Mouse (Mus musculus) thymus, postnatal 36 days (tissue): ENCODE measurements around the gene Bicra.

Experiments
- DNase-seq, 2 experiments: peaks; one replicate each; pipeline ENCODE4 v3.0.0; 2022; ENCODE audit warnings: mixed read lengths in 2 of 2

Bicra gene

DNA sequence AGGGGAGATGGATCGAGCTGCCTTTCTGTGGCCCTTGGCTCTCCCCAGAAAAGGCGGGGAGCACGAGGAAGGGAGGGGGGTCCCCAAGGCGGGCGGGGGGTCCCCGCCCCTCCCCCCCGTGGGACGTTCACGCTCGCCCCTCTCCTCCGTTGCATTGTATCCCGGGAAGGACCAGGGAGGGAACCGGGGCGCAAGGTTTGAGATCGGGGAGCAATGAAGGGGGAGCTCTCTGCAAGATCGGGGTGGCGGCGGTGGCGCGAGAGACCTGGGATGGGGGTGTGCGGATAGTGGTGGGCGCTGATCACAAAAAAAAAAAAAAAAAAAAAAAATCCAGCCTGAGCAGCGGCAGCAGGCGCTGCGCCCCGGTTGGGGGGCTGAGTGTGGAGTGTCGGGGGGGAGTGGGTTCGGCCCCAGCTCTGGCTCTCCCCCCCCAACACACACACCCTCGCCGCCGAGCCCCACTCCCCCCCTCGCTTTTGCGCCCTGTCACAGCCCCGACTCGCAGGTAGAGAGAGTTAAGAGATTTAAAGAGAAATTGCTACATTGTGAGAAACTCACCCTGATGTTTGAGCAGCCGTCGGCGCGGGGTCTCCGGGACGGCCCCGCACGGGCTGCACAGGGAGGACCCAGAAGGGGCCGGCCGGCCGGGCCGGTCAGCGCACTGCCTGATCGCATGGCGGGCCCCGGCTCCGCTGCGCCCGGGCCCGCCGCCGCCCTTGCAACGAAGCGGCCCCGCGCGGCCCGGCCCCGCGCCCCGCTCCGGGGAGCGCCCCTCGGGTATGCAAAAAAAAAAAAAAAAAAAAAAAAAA, at the start of gene Bicra:
Gene Bicra (minus strand): TSS at position 584 of the 809 bp plus-strand sequence.
- DNase-seq, result peak; percentile 80 to 86

DNA sequence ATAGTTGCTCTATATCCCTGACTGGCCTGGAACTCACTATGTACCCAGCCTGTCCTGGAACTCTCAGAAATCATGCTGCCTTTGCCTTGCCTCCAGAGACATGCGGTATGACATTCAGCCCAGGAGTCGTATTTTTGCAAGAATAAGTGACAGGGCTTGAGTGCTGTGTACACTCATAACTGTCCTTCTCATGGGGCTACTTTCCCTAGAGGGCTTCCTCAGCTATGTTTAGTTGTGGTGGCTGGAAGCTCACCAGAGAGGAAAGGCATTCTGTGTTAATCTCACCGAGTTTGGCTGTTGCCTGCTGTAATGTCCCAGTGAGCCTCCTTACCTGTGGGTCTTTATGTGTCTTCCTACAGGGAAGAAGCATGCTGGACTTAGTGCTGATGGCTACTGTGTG, 46.9 kb upstream of the Bicra start:
- DNase-seq, result no peak

DNA sequence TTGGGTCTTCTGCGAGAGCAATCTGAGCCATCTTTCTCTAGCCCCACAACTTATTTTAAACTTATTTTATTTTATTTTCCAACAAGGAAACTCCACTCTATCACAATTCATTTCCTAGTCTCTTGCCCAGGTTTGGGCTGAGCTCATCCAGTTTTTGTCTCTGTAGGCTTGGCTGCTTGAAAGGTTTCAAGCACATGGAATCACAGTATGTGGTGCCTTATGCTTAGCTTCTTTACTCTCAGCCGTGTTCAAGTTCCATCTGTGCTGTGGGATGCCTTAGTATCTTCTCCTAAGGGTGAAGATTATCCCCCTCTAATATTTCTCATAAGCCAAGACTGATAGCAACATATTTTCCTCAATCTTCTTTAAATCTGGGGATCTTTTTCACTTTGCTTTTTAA, 39.9 kb upstream of the Bicra start:
- no peak for DNase-seq

DNA sequence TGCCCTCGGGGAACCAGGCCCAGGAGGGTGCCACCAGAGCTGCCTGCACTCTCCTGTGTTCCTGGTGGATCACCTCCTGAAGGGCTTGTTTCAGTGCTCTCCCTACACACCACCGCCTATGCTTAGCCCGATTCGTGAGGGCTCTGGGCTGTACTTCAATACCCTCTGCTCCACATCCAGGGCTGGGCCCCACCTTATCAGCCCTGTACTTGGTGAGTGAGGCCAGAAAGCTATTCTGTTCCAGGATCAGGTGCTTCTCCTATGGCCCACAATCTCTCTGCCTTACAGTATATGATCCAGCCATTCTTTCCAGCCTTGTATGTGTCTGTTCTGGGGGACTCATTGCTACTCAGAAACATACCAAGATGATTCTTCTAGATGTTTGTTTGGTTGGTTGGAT, 35.6 kb upstream of the Bicra start:
- no peak for DNase-seq

DNA sequence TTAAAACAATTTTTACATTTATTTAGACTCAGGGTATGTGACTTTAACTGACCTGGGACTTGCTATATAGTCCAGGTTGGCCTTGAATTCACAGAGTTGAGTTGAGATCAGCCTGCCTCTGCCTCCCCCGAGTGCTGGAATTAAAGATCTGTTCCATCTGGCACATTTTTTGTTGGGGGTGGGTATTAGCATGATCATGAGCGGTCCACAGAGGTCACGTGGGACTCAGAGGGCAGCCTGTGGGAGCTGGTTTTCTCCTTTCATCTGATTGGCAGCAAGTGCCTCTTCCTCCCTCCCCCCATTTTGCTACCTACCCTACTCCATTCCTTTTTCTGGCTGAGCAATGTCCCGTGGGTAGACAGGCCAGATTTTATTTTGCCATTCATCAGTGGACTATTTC, 32.9 kb upstream of the Bicra start:
- DNase-seq, result no peak

DNA sequence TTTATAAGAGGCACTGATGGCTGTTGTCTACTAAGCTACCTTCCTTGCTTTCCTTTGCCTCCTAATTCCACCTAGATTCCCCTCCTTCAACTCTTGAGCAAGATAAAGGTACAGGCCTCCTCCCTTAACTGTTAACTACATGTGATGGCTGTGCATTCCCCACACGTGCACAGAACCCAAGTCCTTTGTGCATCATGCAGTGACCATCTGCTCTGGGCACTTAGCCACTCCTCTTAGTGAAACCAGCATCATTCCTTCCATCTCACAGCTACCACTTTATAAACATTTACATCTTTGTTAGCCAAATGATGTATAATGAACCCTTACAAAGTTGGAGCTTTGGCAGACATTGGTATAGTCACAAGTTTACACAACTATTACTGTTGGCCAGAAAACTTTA, 32.2 kb upstream of the Bicra start:
- no peak for DNase-seq

DNA sequence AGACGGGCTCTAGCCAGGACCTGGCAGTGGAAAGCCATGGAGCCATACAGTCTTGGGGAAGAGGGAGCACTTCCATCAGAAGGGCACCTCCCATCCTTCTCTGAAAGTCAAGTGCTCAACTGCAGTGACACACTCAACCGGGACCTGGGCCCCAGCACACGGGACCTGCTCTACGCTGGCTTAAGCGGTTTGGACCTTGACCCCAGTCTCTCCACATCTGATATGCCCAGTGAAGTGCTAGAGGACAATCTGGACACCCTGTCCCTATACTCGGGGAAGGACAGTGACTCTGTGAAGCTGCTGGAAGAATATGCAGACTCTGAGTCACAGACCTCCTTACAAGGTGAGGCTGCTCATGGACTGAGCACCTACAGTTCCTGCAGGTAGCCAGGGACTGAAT, 24.2 kb upstream of the Bicra start:
- no peak for DNase-seq

DNA sequence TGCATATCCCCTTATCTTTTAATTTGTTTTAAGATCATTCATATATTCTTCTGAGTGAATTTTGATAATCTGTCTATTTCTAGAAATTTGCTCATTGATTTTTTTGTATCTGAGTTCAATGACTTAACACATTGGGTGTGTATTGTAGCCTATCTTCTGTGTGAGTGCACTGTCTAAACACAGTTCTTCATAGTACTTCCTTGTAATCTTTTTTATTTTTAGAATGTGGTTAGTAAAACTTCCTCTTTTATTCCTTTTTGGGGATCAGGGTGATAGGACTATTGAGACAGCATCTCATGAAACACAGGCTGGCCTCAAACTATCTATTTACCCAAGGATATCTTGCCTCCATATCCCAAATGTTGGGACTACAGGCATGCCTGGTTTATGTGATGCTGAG, 23.1 kb upstream of the Bicra start:
- DNase-seq, result no peak

DNA sequence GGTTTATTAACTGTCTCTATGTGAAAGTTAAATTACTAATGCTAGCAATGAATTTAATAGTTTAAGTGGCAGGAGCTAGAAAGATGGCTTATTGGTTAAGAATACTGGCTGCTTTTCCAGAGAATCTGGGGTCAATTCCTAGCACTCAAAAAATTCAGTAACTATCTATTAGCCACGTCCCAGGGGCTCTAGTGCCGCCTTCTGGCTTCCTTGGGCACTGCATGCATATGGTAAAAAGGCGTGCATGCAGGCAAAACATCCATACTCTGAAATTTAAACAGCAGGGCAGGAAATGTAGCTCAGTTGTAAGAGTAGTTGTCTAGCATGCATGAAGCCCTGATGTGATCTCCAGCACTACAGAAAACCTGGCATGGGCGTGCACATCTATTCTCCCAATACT, 15.8 kb upstream of the Bicra start:
- DNase-seq, result peak in 1 of 2 experiments; percentile 36

DNA sequence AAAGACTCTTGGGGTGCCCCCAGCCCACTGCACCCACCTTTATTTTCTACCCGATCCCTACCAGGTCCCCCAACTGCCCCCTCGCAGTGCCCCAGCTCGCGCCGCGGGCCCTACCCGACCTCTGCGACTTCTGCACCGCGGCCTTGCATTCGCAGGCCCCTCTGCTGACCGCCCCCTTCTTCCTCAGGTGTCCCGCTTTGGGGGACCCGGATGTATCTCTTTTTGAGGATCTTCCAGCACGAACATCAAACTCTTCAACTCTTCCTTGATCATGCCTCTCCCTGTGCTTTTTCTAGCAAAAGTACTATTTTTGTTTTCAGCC, 14.3 kb upstream of the Bicra start:
- DNase-seq, result no peak

DNA sequence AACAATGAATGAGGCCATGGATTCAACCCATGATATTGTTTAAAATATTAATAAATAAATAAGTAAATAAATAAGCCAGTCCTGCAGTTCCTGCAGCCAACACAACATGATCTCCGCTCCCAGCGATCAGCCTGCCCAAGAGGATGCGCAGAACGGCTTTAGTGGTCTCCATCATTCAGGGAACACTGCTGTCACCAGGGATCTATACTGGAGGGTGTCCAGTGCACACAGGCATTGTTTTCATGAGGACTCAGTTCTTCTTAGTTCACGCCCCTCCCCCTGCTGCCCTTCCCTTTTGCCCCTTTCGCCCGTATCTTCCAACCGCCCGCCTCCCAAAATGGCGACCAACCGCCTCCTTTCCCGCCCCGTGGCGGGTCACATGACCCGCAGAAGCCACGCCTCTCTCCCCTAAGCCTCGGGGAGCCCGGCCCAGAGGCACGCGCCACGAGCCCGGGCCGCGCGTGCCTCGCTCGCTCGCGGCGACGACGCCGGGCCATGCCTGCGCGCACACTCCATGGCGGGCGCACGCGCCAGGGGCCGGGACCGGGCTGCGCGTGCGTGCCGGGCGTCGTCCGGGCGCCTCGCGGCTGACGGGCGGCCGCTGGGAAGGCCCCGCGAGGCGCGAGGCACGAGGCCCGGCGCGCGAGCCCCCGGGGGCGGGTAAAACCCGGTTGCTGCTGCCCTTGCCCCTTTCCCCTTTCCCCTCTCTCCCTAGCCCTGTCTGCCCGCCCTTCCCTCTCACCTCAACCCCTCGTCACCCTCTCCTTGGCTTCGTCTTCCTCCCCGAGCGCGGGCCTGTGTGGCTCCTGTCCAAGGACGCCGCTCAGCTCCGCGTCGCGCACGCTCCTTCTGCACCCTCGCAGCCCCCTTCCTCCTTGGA, 13.7 kb upstream of the Bicra start, which contains the start of gene Zfp541:
Gene Zfp541 (plus strand): TSS at position 596 of the 880 bp plus-strand sequence.
- no peak for DNase-seq

DNA sequence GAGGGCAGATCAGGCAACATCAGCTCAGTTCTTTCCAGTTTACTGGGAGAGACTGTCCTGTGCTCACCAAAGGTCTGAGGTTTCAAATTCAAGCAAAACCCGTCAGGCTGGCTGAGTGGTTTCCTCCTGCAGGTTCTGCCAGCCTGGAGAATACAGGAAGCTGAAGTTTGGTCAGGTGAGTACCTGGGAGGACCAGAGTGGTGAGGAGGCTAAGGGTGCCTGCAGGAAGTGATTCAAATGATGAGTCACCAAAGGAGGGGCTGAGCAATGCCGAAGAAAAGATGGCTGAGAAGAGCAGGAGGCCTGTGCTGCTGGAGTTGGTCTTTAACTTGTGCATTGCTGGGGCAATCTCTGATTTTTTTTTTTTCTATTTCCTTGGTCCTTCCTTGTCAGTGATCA, 9.4 kb upstream of the Bicra start:
- peak in 1 of 2 experiments; percentile 37 for DNase-seq

DNA sequence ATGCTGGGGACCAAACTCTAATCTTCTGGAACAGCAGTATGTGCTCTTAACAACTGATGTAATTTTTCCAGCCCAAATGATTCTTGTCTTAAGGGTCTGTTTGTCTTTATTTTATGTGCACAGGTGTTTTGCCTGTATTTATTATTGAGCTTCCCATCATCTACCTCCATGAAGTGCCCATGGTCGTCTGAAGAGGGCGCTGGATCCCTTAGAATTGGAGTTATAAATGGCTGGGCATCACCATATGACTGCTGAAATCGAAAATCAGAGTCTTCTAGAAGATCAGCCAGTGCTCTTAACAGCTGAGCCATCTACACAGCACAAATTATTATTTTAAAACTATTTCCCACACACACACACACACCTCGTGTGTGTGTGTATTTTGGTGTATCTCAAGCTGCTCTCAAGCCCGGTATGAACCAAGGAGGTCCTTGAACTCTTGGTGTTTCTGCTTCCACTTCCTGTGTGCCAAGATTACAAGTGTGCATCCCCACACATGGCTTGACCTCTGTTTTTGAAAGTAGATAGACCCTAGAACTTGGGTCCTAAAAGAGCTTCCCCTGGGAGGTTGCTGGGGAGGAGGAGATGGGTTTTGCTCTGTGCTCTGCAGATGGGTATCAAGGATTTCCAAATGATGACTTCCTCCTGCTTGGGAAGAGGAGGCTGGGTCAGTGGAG, 8.9 kb upstream of the Bicra start:
- no peak for DNase-seq

DNA sequence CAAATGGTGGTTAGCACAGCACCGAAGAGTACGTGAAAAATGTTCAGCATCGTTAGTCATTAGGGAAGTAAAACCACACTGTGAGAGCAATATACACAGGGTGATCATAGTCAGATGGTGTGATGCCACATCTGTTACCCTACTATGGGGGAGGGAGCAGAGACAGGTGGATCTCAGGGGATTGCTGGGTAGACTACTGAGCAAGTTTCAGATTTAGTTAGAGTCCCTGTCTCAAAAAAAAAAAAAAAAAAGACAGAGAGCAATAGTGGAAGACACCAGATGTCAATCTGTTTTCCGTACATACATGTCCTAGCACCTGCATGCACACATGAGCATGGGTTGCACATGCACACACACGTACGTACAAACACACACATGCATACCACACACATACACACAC, 7.9 kb upstream of the Bicra start:
- DNase-seq, result no peak

DNA sequence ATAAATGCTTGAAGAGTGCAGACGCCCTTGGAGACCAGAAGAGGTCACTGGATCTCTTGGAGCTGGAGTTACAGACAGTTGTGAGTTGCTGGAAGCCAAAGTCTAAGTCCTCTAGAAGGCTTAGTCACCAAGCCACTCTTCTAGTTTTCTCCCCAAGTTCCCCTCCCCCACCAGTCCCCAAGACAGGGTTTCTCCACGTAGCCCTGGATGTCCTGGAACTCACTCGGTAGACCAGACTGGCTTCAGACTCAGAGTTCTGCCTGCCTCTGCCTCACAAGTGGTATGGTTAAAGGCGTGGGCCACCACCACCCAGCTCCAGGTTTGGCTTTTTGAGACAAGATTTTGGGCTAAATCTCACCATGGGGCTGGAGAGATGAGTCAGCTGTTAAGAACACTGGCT, 7.2 kb upstream of the Bicra start:
- DNase-seq, result no peak

DNA sequence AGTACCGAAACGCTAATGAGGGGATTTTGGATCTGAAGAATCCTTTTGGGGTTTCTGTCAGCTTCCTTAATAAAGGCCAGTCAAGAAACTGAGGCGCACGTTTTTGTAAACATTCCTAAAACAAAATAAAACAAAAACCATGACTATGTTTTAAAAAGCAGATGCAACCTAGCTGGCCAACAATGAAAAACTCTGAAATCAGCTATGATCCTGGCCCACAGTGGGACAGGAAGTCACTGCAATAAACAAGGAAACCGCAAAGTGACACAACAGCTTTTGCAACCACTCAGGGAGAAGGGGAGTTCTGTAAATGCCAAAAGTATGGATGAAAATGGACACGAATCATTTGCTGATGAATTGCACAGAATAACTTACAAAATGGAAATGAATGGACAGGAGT, 5.4 kb upstream of the Bicra start:
- no peak for DNase-seq

DNA sequence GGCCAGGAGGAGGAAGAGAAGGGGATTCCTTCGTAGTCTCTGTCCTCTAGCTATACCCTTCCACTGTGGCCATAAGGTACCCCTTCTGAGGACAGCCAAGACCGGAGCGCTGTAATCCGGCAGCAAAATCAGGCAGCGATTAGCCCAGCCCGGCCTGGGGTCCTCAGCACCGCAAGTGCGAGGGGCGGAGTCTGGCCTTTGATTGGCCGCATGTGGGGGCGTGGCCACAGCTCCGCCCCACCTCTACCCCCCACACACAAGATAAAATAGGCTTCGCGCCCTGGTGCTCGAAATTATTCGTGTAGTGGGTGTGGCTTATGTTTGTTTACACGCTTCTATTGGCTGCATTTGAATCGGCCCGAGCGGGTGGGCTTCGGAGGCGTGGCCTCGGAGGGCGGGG, 5.0 kb upstream of the Bicra start:
- DNase-seq, result peak; percentile 94 to 96

DNA sequence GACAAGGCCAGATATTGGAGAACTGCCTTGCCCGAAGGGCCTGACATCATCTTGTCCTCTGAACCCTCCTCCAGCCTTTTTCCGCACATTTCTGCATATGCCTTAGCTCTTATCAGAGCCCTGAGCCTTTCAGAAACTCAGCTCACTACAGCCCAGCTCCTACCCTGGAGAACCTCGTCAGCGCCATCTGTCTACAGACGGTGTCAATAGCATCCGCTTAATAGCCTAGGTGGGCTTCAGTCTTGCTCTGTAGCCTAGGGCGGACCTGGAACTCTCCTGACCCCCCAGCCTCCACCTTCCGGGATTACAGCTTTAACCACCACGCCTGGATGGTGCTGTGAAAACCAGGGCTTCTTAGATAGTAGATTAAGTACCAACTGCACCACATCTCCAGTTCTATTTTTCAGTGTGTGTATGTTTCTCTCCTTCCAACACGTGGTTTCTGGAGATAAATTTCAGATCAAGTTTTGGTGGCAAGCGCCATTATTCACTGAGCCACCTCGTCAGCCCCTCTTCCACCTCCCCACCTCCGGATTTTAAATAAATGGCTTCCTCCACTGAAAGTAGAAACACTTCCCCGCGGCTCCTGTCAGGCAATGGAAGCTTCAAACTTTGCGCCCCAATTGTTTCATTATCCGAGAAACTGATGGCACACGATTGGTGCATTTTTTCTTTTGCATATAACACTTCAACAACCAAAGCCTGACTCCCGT, 4.3 kb upstream of the Bicra start:
- DNase-seq, result peak; percentile 84 to 85

DNA sequence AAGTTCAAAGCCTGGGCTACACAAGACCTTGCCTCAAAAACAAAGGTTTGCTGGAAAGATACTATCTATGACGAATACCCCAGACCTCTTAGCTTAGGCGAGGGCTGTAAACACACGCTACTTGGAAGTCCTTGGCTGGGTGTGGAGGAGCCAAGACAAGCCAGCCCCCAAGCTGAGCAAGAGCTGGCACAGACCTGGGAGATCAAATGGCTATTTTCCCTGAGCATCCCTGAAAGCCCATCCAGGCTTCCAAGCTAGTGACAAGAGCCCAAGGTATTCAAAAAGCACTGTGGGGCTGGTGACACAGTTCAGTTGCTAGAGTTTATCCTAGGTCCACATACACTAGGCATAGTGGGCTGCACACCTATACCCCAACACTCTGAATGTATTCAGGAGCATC, 2.9 kb upstream of the Bicra start:
- DNase-seq, result no peak

DNA sequence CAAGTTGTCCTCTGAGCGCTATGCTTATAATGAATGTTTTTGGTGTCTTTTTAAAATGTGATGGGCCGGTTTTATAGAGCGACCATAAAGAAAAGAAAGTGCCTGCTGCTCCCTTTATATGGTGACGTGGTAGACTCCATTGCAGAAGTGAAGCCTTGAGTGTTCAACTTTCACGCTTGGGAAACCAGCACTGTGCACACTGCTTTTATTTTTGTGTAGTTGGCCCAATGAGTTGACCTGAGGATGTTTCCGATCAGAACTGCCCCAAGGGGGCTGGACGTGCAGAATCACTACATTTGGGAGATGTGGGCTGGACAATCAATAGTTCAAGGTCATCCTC, 1.8 kb upstream of the Bicra start:
- DNase-seq, result no peak

DNA sequence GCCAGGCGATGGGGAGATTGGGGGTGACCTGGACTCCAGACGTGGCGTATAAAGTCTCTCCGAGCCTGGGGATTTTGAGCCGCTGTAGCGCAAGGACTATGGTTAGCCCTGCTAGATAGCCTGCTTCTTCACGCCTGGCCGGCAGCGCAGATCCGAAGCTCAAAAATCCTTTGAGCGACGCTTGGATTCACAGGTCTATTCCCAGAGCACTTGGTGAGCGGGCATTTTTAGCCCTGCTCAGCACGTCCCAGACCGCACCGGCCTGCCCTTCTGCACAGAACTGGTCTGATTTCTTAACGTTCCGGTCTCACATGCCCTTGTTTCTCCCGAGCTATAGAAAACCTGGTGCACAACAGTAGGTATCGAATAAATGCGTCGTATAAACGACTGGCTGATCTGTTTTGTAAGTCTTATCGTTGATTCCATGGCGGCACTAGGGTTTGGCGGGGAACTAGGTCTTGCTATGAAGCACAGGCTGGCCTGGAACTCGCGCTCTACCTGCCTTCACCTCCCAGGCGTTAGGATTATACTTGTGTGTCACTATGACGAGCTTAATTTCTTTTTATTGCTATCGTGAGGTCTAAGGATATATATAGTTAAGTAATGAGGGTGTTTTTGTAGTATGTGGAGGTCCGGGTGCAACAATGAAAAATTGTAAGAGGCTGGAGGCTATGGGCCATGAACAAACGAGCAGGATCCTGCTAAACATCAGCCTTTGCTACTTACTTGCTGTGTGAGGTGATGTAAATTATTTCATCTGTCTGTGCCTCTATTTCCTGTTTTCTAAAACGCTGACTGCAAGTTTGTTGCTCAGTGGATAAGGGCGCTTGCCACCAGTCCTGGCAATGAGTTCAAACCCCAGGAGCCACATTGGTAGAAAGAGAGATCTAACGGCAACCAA, 1.2 kb upstream of the Bicra start:
- no peak for DNase-seq

DNA sequence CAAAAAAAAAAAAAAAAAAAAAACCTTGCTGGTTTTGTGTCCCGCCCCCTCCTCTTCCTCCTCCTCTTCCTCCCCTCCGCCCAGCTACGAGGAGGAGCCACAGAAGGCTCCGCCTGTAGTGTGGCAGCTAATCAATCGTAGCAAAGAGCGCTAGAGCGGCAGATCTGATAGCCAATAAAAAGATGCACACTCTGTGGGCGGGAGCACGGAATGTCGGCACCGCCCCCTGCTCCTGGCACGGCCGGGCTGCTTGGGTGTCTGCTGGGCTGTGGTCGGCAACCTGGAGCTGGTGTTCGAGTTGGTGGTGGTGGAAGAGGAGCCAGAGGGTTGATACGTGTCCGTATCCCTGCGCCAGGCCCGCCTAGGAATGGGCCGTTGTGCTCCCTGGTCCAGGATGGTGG, 443 bp upstream of the Bicra start:
- peak; percentile 97 for DNase-seq
